Mouse (Mus musculus) limb, embryonic 11.5 days (tissue): Measurements from ENCODE around the gene Arhgap32. TPM values are rescaled to one million over a fixed set of nuclear protein-coding genes. Genes with fewer than 3 reads are reported as not detected.

ENCODE experiments used
- ATAC-seq: fragments of 200-750 bp; cut with Nextera tagmentation; 2 replicates; pipeline ENCODE4 v1.8.0; 2017; ENCODE audit warnings: low read depth; ENCODE audit not compliant: insufficient number of reproducible peaks, low FRiP score, low TSS enrichment
- DNase-seq: peaks from one replicate; pipeline ENCODE4 v3.0.0-alpha.2; 2015; ENCODE audit warnings: low spot score
- H3K27ac ChIP-seq: fragments of 300-500 bp; sonication (generic); replicated peaks from 2 replicates; pipeline ENCODE4 v1.5.1; 2014; ENCODE audit warnings: low read depth, mild to moderate bottlenecking, low read length
- H3K27me3 ChIP-seq: fragments of 300-500 bp; sonication (generic); 2 replicates; pipeline ENCODE4 v1.6.1; 2014; ENCODE audit warnings: mild to moderate bottlenecking, low read length, mixed read lengths; ENCODE audit not compliant: control insufficient read depth, insufficient read depth
- H3K36me3 ChIP-seq: fragments of 300-500 bp; sonication (generic); 2 replicates; pipeline ENCODE4 v1.6.1; 2014; ENCODE audit warnings: mild to moderate bottlenecking, low read length, moderate library complexity, mixed read lengths; ENCODE audit not compliant: control insufficient read depth, insufficient read depth
- H3K4me1 ChIP-seq: fragments of 300-500 bp; sonication (generic); 2 replicates; pipeline ENCODE4 v1.6.1; 2014; ENCODE audit warnings: low read length, mixed read lengths; ENCODE audit not compliant: control insufficient read depth, insufficient read depth
- H3K4me2 ChIP-seq: fragments of 300-500 bp; sonication (generic); 2 replicates; pipeline ENCODE4 v1.6.1; 2014; ENCODE audit warnings: low read depth, mild to moderate bottlenecking, moderate library complexity; ENCODE audit not compliant: severe bottlenecking
- H3K4me3 ChIP-seq: fragments of 300-500 bp; sonication (generic); 2 replicates; pipeline ENCODE4 v1.5.1; 2014; ENCODE audit warnings: low read depth, low read length
- H3K9ac ChIP-seq: fragments of 300-500 bp; sonication (generic); 2 replicates; pipeline ENCODE4 v1.6.1; 2014; ENCODE audit warnings: mild to moderate bottlenecking, low read length
- H3K9me3 ChIP-seq: fragments of 300-500 bp; sonication (generic); 2 replicates; pipeline ENCODE4 v1.6.1; 2016; ENCODE audit warnings: low read length; ENCODE audit not compliant: control insufficient read depth
- WGBS: fragments of 180-500 bp; shearing (Covaris S2); extraction: QIAGEN DNeasy Blood & Tissue Kit; methylation state at CpG from one replicate; pipeline ENCODE4 v1.1.7; 2014; 5-methylcytosine and 5-hydroxymethylcytosine counted together
- polyA plus RNA-seq: library from polyadenylated mRNA; unstranded; fragments of >200 nt; fragmentation: Nextera tagmentation; extraction: Ambion mirVana; gene quantifications from 2 replicates; pipeline ENCODE4 v1.2.1, GENCODE M21; 2014

Gene Arhgap32
- polyA plus RNA-seq, 1 experiment from 2014 or later: 5.3 TPM

GRCm38 (mm10) chr9:32142834-32143233 lies 26.9 kb downstream of the Arhgap32 start:
- ATAC-seq (no peak), DNase-seq (no peak)
- 55% methylated on average over 3 of the region's 3 CpGs for WGBS
- Histone ChIP-seq H3K4me3 (no peak overlapping the region), H3K27me3 (no peaks in the 10 kb centered on the region), H3K9ac (no peak overlapping the region), H3K4me2 (no peak overlapping the region), H3K27ac (no peak overlapping the region), H3K36me3 (no peaks in the 10 kb centered on the region), H3K9me3 (no peaks in the 10 kb centered on the region), H3K4me1 (peaks cover 2% of the 10 kb centered on the region; the same call in 1 of the 2 replicates)

GRCm38 (mm10) chr9:32143451-32143850 lies 27.5 kb downstream of the Arhgap32 start:
- no peak overlapping the region for H3K9ac ChIP-seq
- H3K4me3 ChIP-seq: no peak overlapping the region
- ATAC-seq (no peak), DNase-seq (no peak)
- no peak overlapping the region for H3K27ac ChIP-seq
- H3K9me3 ChIP-seq: no peaks in the 10 kb centered on the region
- H3K4me2 ChIP-seq: no peak overlapping the region
- 72% methylated on average over 3 of the region's 3 CpGs for WGBS
- H3K27me3 ChIP-seq: no peaks in the 10 kb centered on the region
- no peaks in the 10 kb centered on the region for H3K36me3 ChIP-seq
- peaks cover 2% of the 10 kb centered on the region; the same call in 1 of the 2 replicates for H3K4me1 ChIP-seq

GRCm38 (mm10) chr9:32146257-32146996 lies 30.5 kb downstream of the Arhgap32 start:
- ATAC-seq (no peak), DNase-seq (no peak)
- Histone ChIP-seq H3K9ac (no peak overlapping the region), H3K36me3 (no peaks in the 10 kb centered on the region), H3K27me3 (no peaks in the 10 kb centered on the region), H3K4me3 (no peak overlapping the region), H3K27ac (no peak overlapping the region), H3K4me2 (no peak overlapping the region), H3K4me1 (peaks cover 2% of the 10 kb centered on the region; the same call in 1 of the 2 replicates), H3K9me3 (no peaks in the 10 kb centered on the region)
- WGBS: 52% methylated on average over 12 of the region's 12 CpGs

GRCm38 (mm10) chr9:32149241-32149640 lies 33.3 kb downstream of the Arhgap32 start:
- Histone ChIP-seq H3K27ac (no peak overlapping the region), H3K27me3 (no peaks in the 10 kb centered on the region), H3K36me3 (no peaks in the 10 kb centered on the region), H3K9ac (no peak overlapping the region), H3K4me2 (no peak overlapping the region), H3K4me3 (no peak overlapping the region), H3K9me3 (no peaks in the 10 kb centered on the region), H3K4me1 (no peaks in the 10 kb centered on the region)
- DNase-seq: no peak
- WGBS: 86% methylated on average over 3 of the region's 3 CpGs
- ATAC-seq: no peak

- no peaks in the 10 kb centered on the region for H3K36me3 ChIP-seq
These were observed 34.1 kb downstream of the Arhgap32 start for GRCm38 (mm10) chr9:32149836-32150642.

GRCm38 (mm10) chr9:32154727-32155371 lies 38.9 kb downstream of the Arhgap32 start:
- H3K4me3 ChIP-seq: no peak overlapping the region
- H3K4me2 ChIP-seq: no peak overlapping the region
- H3K9ac ChIP-seq: no peak overlapping the region
- H3K4me1 ChIP-seq: no peaks in the 10 kb centered on the region
- H3K36me3 ChIP-seq: no peaks in the 10 kb centered on the region
- no peak for DNase-seq
- H3K27me3 ChIP-seq: no peaks in the 10 kb centered on the region
- H3K27ac ChIP-seq: no peak overlapping the region
- WGBS: 89% methylated on average over 3 of the region's 3 CpGs
- no peaks in the 10 kb centered on the region for H3K9me3 ChIP-seq
- no peak for ATAC-seq

More at GRCm38 (mm10) chr9:32149836-32150642, 34.1 kb downstream of the Arhgap32 start:
- Histone ChIP-seq H3K9ac (no peak overlapping the region), H3K27me3 (no peaks in the 10 kb centered on the region), H3K27ac (no peak overlapping the region), H3K4me1 (no peaks in the 10 kb centered on the region), H3K9me3 (no peaks in the 10 kb centered on the region), H3K4me2 (no peak overlapping the region), H3K4me3 (no peak overlapping the region)
- DNase-seq (no peak), ATAC-seq (no peak)
- WGBS: 86% methylated on average over 11 of the region's 11 CpGs

GRCm38 (mm10) chr9:32156706-32157105 lies 40.8 kb downstream of the Arhgap32 start:
- 87% methylated on average over 4 of the region's 4 CpGs for WGBS
- Histone ChIP-seq H3K4me2 (no peak overlapping the region), H3K4me1 (no peaks in the 10 kb centered on the region), H3K9me3 (no peaks in the 10 kb centered on the region), H3K4me3 (no peak overlapping the region), H3K9ac (no peak overlapping the region), H3K27ac (no peak overlapping the region), H3K36me3 (no peaks in the 10 kb centered on the region), H3K27me3 (no peaks in the 10 kb centered on the region)
- DNase-seq: no peak
- no peak for ATAC-seq

GRCm38 (mm10) chr9:32157201-32157600 lies 41.3 kb downstream of the Arhgap32 start:
- Histone ChIP-seq H3K36me3 (no peaks in the 10 kb centered on the region), H3K9ac (no peak overlapping the region), H3K4me2 (no peak overlapping the region), H3K27me3 (no peaks in the 10 kb centered on the region), H3K4me3 (no peak overlapping the region), H3K27ac (no peak overlapping the region), H3K9me3 (no peaks in the 10 kb centered on the region), H3K4me1 (no peaks in the 10 kb centered on the region)
- no peak for DNase-seq
- no peak for ATAC-seq
- WGBS: 73% methylated on average over 3 of the region's 3 CpGs
